Mouse (Mus musculus): ENCODE measurements around the gene Dock2. TPM values are rescaled to one million over a fixed set of nuclear protein-coding genes. Genes with fewer than 3 reads are reported as not detected.

Gene Dock2
- total RNA-seq, 2 experiments from 2014 or later: 2.5 to 3.9 TPM

DNA sequence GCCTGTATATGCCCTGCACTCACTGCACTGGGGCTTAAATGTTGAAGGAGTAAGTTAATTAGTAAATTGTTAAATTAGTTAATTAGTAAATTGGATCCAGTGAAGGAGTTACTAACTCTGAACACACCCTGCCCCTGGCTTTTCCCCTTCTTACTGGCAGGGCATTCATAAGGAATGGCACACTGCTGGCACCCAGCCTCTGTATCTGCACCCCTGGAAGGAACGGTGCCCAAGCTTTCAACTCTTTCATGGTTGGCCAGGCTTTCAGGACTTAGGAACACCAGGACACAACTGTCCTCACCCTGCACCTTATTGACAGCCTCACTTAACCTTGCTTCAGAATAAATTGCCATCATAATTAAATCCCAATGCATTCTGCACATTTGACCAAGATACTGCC is 359.1 kb downstream of the Dock2 start:
- no peak for DNase-seq

DNA sequence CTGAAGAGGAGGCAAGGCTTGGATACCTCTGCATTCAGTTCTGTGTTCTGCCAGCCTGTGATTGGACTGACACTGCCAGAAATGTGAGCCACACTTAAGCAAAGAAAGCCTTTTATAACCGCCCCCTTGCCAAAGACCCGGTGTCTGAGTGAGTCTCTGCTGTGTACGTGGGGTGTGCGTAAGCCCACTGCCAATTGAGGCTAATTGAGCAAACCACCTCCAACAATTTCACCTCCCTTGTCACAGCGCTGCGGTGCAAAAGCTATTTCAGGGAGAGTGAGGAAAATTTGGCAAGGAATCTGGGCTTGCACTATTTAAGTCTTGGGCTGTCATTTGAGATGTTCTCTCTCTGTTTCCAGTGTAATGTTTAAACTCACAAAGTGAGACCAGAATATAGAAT is 362.6 kb downstream of the Dock2 start:
- DNase-seq: no peak

DNA sequence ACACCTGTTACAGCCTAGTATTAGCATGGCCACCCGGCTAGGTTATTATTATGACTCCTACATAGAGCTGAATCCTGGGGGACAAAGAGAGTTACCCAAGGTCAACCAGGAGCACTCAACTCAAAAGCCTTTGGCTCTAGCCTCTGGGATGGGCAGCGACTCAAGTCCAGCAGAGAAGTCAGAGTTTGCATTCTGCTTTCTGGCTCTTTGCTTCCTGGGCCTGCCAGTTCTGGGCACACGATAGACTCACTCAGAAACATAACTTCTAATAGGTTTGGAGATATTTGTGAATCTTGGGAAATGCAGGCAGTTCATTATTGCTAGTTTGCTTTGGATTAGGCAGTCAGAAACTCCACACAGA is 367.1 kb downstream of the Dock2 start:
- no peak for DNase-seq

DNA sequence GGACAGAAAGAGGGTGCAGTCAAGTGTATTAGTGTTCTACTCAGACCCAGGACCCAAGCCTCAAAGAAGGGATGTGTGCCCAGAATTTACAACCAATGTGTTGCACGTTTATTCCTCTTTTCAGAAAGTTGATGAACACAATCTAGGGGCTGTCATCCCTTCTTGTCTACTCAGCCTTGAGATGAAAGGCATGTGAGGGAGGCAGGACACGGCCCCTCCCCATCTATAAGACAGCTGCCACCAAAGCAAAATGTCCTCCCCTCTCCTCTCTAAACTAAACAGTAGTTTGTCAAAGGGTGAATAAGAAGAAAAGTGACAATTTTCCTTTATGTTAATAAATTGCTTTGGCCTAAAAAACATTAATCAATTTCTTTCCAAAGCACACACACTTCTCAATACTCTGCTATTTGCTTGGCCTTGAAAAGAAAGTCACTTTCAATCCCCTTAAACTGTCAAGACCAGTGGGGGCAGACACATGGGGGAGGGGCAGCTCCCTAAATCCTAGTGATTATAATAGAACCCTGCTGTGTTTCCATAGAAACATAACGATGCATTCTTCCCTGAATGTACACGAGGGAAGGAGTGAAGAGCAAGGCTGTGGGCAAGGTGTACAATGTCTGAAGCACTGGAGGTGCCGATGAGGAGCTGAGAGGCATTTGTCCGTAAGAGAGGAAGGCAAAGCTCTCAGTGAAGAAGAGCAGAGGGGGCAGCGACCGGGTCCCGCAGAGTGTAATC is 367.6 kb downstream of the Dock2 start:
- no peak for DNase-seq

DNA sequence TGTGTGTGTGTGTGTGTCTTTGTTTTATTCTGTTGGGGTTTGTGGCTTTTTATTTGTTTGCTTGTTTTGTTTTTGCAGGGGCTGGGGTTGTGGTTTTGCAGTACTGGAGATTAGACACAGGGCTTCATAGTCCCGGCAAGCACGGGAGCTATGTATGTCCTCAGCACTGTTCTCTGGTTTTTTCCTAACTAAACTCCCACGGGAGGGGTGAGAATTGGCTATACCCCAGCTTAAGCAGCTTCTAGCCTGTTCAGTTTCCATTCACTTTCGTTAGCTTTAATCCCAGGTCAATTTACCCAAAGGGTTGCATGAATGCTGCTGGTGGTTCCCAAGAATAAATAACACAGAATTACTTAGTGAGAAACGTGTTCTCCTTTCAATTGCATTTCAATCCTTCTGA is 376.8 kb downstream of the Dock2 start:
- DNase-seq: no peak

DNA sequence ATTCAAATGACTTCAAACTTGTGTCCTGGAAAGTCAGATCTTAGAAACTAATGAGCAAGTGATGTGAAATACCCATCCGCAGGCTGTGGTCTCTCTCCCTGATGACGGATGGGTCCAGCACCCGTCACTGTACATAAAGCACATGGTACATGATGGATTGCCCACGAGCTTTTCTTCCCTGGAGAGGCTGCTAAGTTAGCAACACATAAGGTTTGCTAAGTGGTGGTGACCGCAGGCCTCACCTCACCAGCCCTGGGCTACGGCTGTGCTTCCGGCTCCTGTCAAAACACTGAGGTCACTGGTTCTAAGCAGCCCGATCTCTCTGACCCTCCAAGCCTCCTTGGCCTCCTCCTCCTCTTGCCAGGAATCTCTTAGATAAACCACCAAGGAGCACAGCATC is 377.4 kb downstream of the Dock2 start:
- DNase-seq: no peak

DNA sequence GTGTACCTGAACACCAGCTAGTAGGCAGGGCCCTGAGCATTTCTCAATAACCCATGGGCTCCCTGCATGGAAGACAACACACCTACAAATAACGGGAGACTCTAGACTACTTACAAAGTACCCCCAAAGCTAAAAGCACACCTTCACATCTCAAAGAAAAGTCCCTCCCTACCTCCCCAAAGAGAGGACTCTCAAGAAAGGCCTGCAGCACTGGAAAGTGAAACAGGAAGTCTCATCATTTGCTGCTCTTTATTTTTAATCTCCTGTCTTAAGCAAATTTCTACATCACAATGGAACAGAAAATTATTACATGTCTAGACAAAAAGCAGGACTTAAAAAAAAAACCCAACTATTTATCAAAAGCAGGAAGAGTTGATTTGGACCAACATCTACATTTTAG is 378.4 kb downstream of the Dock2 start:
- no peak for DNase-seq

DNA sequence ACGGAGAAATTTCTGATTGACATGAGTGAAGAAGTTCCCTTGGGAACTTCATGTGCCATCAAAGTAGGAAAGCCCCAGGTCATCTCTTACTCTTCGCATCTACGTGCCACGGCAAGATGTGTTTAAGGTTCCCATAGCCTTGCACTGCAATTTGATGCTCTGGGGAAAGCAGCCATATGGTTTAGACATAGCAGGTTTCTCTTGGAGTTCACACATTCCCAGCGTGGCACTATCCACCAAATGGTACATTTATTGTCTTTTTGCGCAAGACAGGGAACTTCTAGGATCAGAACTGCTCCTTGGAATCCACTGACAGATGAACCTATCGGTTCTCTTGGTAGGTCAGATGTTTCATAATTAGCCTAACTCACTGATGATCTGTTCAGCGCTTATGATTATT is 382.3 kb downstream of the Dock2 start:
- DNase-seq: no peak

DNA sequence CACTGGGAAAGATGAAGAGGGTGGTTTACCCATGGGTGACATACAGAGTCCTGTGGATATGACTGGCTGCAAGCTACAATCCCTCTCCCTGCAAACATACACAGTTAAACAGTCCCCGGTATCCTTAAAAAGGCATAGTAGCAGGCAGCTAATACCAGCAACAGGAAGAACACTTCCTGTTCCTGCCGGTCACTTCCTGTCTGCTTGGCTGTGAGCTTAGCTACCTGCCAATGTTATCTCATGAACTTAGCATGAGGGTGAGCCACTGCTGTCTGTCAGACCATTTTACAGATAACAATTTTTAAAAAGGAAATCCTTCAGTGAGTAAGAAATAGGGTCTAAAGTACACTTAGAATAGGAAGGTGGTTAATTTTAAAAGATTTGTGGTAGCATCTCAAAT is 385.1 kb downstream of the Dock2 start:
- peak in 1 of 2 experiments; percentile 8 for DNase-seq

DNA sequence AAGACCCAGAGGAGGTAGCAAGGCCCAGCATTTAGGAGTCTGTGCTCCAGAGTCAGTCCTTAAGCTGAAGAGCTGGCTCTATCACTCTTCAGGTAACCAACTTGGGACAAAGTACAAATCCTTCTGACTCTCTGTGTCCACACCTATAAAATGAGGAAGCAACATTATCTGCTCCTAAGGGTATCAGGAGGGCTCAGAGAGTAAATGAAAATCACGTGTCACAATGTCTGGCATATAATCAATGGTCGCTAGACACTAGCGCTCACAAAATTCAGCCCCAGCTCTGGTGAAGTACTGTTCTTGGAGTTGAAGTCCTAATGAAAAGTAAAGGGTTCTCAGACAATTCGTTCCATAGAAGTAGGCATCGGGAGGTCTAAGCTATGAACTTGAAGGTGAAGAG is 386.0 kb downstream of the Dock2 start:
- DNase-seq: no peak

DNA sequence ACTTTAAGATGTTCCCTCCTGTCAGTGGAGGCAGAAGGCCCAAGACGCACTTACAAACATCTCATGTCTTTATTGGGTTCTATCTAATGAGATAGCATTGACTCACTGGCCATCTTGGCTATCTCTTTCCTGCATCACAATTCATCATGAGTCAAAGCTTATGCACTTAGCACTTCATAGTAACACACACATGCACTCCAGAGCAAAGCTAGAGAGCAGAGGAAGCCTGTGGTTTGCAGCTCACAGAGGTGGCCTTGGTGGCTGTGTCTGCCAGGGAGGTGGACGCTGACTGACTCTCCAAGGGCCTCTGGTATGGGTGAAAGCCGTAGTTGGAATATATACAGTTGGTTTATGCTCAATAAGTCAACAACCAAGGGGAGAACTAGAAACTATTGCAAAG is 387.9 kb downstream of the Dock2 start:
- DNase-seq: no peak

DNA sequence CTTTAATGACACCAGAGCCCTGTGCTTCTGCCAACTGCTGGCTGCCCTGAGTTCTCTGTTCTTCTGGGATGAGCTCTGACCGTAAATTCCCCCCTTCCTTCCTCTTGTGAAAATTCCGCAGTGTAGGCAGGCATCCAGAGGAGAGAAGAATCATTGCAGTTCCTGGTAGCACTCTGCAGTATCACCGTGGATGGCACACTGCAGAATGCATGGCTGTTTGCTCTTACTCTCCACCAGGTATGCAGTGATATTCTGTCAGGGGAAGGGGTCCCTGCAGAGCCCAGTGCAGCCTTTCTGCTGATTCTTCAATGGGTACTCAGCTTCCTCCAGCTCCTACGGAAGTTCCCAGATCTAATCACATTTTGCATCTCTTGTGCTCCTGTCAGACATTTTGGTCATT is 391.6 kb downstream of the Dock2 start:
- DNase-seq: no peak

DNA sequence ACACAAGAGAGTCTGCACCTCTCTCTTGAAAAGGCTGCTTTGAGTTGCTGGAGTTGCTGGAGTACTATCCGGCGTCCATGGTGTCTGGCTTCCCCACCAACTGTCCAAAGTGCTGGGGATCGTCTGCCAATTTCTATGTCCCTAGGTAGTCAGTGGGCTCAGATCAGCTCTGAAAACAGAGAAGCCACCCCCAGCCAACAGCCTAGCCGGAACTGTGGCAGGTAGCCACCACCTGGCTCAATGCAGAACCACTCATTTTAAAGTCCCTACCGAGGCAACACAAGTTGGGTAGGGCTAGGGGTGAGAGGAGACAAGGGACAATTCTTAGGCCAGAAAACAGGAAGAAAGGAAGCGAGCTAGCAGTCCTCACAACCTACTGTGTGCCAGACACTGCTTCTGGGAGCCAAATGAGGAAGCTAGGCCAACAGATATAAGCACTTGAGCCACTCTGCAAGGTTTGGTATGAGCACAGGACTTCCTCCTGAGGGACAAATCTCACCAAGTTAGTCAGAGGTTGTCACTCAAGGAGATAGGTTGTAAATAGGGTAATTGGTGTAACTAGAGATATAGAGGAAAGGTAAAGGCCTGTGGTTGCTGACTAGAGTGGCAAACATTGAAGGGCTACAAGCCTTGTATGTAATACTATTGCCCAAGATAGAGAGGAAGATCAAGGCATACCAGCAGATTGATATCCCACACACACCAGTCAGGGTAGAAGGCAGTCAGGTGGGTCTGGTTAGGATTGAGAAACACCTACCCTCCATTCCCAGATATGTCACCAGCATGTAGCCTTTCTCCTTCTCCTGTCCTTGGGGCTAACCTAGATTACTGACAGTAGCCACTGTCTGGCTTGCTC is 394.2 kb downstream of the Dock2 start:
- no peak for DNase-seq

DNA sequence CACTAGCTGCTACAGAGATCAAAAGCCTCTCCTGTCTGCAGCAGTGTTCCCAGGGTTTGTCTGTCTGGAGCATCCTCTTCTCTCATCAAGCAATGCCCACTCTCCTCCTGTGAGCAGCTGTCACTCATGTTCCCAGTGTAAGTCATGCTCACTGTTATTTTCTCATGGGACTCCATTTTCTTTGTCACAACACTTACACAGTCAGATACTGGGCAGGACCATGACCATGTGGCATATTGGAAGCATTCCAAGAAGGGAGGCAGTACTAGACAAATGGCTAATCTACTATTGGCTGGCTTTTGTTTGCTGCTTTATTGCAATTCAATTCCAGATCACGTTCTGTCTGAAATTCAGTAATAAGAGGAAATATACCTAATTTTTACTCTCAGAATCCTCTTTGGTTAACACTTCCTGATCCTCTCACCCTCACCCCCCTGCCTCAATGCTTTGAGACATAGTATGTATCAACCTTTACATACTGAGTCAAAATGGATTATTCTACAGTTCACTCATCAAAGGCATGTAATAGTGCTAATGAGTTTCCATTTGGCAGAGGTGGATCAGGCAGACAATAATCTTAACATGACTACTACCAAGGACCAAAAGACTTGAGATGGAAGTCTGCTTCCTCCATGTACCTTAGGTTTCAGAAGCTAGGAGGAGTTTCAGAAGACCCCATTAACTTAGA is 398.5 kb downstream of the Dock2 start:
- DNase-seq: no peak

DNA sequence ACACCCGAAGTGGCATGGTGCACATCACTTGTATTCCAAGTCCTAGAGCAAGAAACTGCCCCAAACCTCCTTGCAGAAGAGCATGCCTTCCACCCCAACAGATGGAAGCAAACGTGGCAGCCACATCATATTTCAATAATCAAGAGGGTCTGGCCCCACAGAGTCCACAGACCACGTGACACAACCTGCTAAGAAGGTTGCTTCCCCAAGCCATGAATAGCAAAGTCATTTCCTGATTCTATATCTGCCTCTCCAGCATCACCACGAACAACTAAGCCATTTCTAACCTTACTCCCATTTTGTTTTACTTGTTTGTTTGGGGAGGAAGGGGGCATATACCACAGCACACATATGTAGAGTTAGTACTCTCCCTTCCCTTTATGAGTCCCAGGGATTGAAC is 399.5 kb downstream of the Dock2 start:
- DNase-seq: no peak

DNA sequence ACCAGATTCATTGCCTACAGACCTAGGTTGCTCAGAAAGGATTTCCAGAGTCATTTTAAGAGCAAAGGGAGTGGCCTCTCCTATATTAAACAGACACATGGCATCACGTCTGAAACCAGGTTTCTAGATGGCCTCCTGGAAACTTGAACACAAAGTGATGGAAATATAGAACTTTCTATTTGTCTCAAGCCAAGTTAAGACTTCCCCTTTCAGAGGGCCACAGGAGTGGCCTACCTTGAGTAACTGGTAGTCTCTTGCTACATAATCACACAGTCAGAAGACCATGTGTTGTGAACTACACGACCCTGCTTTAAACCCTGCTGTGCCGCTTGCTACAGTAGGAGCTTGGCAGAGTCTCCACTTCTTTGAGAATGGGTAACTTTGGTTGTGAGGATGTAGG is 400.2 kb downstream of the Dock2 start:
- DNase-seq: no peak

DNA sequence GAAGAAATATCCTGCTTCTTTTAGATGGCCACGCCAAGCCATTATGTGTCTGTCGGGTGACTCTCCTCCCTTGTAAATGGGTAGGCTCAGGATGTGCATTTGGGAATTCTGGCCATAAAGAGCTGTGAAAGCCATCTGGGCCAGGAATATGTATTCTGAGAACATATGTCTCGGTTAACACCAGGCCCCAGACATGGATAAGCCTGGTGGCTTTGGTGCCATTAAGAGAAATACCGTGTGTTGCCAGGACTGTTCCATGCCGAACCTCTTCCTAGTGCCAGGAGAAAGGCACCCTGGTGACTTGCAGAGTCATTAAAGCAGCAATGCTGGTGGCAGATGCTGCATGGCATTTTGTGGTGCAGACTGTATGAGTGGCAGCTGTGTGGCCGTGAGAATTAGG is 406.0 kb downstream of the Dock2 start:
- DNase-seq: no peak

DNA sequence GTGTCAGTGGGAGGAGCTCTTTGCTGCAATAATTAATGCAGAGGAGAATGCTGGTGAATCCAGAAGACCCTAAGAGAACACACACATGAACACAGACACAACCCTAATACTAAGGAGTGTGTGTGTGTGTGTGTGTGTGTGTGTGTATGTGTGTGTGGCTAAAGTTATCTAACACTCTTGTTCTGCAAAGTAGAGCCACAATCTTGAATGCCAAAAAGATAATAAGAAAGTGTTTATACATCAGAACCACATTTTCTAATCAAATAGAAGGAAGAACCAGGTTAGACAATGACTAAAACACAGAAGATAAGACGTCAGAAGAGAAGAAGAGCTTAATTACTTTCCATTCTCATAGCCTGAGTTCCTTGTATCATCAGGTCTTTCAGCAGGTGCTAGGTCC is 408.1 kb downstream of the Dock2 start:
- no peak for DNase-seq

DNA sequence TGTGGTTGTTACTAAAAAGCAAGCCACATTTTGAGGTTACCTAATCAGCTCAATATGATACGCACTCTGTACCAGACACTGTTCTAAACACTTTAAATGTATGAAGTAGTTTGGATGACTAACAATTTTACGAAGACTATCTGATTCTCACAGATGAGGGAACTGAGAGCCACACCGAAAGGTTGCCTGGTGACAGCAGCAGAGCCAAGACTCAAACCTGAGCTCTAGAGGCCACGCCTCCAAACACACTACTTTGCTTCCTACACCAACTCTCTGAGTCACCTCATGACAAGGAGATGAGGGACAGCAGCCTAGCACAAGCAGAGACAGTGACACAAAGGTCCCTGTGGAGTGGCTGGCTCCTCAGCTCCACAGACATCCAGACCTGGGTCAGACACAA is 411.5 kb downstream of the Dock2 start:
- DNase-seq: no peak

DNA sequence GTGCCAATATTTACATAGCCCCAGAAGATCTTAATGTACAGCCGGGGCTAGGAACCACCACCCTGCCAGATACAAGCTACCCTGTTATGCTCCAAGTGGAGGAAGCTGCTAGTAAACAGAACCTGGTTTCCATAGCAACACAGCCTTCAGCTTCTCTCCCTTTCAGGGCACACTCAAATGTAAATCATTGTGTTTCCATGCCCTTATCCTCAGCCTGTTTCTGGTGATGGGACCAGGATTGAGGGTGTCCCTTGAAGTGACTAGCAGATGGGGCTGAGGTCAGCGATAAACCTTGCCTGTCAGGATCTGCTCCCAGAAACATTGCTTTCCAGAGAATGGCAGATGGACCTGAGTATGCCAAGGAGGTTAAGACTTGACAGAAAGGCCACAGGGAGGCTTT is 427.6 kb downstream of the Dock2 start:
- DNase-seq: no peak

DNA sequence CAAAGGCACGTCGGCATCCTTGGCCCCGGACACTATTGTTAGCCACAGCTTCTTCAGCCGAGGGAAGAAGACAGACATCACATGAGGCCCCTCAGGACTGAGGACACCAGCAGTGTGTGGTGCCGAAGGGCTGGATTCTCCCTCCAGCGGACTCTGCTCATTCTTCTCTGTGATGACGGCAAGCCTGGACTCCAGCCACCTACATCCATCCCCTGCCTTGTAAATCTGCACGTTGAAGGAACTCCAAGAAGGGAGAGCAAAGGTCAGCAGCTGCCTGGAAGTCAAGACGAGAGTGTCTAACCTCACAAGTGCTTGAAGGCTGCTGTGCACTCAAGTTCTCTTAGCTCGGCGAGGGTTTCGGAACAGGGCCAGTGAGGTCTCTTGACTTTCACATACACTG is 428.3 kb downstream of the Dock2 start:
- DNase-seq: no peak

DNA sequence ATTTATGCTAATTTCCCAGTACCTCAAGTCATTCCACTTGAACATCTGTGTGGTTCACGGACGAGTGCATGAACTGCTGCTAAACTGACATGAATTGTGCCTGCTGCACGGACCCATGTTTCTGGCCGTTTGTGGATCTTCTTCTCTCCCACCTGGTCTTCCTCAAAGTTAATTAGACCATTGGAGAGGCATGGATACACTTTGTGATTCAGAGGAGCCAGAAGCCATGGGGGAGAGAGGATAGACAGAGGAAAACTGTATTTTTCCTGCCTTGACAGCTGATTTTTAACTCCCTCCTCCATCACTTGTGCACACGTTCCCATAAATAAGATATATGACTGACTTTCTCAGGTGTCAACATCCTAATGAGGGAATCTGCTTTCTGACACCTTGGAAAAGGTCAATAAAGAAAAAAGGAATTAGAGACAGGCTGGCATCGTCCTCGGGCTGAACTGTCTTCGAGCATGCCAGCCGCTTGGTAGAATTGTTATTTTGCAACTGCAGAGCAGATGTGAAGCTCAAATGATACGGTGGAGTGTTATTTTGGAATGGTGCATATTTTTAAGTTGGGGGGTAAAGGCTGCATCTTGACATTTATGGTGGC is 434.1 kb downstream of the Dock2 start:
- DNase-seq: no peak
